In the genomic region with DNA sequence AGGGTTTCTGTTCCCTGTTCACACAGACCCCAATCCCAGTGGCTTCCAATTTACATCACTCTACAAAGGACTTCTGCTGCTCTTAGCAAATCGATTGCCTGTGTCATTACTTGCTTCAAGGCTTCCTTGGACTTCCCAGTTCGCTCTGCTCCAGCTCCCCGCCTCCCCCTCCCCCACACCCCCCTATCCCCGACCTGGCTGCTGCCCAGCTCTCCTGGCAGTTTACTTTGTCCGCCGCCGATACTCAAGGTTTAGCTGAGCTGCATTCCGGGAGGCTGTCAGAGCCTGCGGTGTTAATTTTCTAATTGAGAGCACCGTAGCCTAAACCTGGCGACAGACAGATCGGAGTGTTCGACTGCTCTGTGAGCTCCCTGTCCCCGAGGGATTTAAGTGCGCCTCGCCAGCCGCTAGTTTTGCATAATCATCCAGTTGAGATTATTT, we compare ENCODE assay signal across 8 mouse cellular contexts. TPM values are rescaled to one million over a fixed set of nuclear protein-coding genes. Genes with fewer than 3 reads are reported as not detected.
DNase-seq lines count a peak whose midpoint lies in the region; ATAC-seq and TF ChIP-seq lines count a peak whose summit lies in the region.

No protein-coding gene starts in this region.

- peak overlapping the region; percentile 48 for H3K4me3 ChIP-seq in heart, embryonic 12.5 days
- peak overlapping the region; percentile 48 for H3K4me3 ChIP-seq in kidney, embryonic 15.5 days (replicated peaks)
- H3K4me3 ChIP-seq in lung, postnatal 0 days (ENCODE audit: low read depth, low read length), result peak overlapping the region; percentile 35
- peak overlapping the region; percentile 26 for H3K4me3 ChIP-seq in small intestine, adult 2 months (ENCODE audit: low read depth, low read length)

- TF ChIP-seq EP300 in lung, postnatal 0 days (IDR thresholded peaks at IDR 0.05), result no peak

- H3K27ac ChIP-seq in heart, embryonic 12.5 days (ENCODE audit: poor library complexity, severe bottlenecking), result peak overlapping the region; percentile 45
- peak overlapping the region; percentile 68 for H3K27ac ChIP-seq in kidney, embryonic 15.5 days
- H3K27ac ChIP-seq in lung, postnatal 0 days (ENCODE audit: low read length), result peak overlapping the region; percentile 20; the same call in 1 of the 2 replicates
- H3K27ac ChIP-seq in small intestine, adult 2 months (ENCODE audit: insufficient read depth, low read depth, low read length), result no peak overlapping the region

- peaks cover 47% of the 10 kb centered on the region for H3K4me1 ChIP-seq in heart, embryonic 12.5 days (replicated peaks)
- H3K4me1 ChIP-seq in kidney, embryonic 15.5 days, result peaks cover 55% of the 10 kb centered on the region
- peaks cover 21% of the 10 kb centered on the region; the same call in 1 of the 2 replicates for H3K4me1 ChIP-seq in lung, postnatal 0 days (ENCODE audit: insufficient read depth, low read depth, low read length)
- peaks cover 12% of the 10 kb centered on the region; the same call in 1 of the 2 replicates for H3K4me1 ChIP-seq in small intestine, adult 2 months (ENCODE audit: control insufficient read depth, insufficient read depth, insufficient read length, low read length)

- H3K9me3 ChIP-seq in heart, embryonic 12.5 days (replicated peaks), result no peaks in the 10 kb centered on the region
- no peaks in the 10 kb centered on the region for H3K9me3 ChIP-seq in kidney, embryonic 15.5 days (replicated peaks)
- no peaks in the 10 kb centered on the region for H3K9me3 ChIP-seq in lung, postnatal 0 days (ENCODE audit: low read length)

- no peak for TF ChIP-seq POLR2A in small intestine, adult 2 months (IDR thresholded peaks at IDR 0.05; ENCODE audit: low read depth, low read length)

- no peak for ATAC-seq in heart, embryonic 12.5 days (ENCODE audit: insufficient number of reproducible peaks, low FRiP score)
- ATAC-seq in kidney, embryonic 15.5 days (replicated peaks; ENCODE audit: low FRiP score), result peak; percentile 33
- ATAC-seq in lung, postnatal 0 days, result peak; percentile 15; the same call in 1 of the 2 replicates

- peak overlapping the region; percentile 62 for H3K9ac ChIP-seq in heart, embryonic 12.5 days
- H3K9ac ChIP-seq in kidney, embryonic 15.5 days, result peak overlapping the region; percentile 41
- H3K9ac ChIP-seq in lung, postnatal 0 days (replicated peaks; ENCODE audit: low read depth), result peak overlapping the region; percentile 3; the same call in 1 of the 2 replicates

- peak; percentile 57 for DNase-seq in Muller cell, postnatal 12 days (ENCODE audit: inconsistent ontology term)
- DNase-seq in embryo, embryonic 10.5 days (ENCODE audit: low spot score), result peak; percentile 68
- DNase-seq in lung, postnatal 0 days (ENCODE audit: low spot score), result peak; percentile 68
- DNase-seq in layer of hippocampus, postnatal 14 days (ENCODE audit: low spot score in 2 of 2), result no peak
- no peak for DNase-seq in thymus, postnatal 10 days (ENCODE audit: low spot score in 2 of 2)

- peak overlapping the region; percentile 79 for H3K4me2 ChIP-seq in heart, embryonic 12.5 days
- H3K4me2 ChIP-seq in kidney, embryonic 15.5 days, result peak overlapping the region; percentile 80
- peak overlapping the region; percentile 56 for H3K4me2 ChIP-seq in lung, postnatal 0 days (replicated peaks; ENCODE audit: low read depth, low read length)

- H3K36me3 ChIP-seq in heart, embryonic 12.5 days, result no peaks in the 10 kb centered on the region
- no peaks in the 10 kb centered on the region for H3K36me3 ChIP-seq in kidney, embryonic 15.5 days
- no peaks in the 10 kb centered on the region for H3K36me3 ChIP-seq in lung, postnatal 0 days (ENCODE audit: insufficient read depth, low read length)
- no peaks in the 10 kb centered on the region for H3K36me3 ChIP-seq in small intestine, adult 2 months (ENCODE audit: control insufficient read depth, insufficient read depth, low read length)

- no peak for TF ChIP-seq CTCF in lung, postnatal 0 days (IDR thresholded peaks at IDR 0.05)
- no peak for TF ChIP-seq CTCF in small intestine, adult 2 months (IDR thresholded peaks at IDR 0.05; ENCODE audit: extremely low read depth, insufficient read length, insufficient replicate concordance, low read depth, low read length)

- H3K27me3 ChIP-seq in heart, embryonic 12.5 days (replicated peaks), result no peaks in the 10 kb centered on the region
- H3K27me3 ChIP-seq in kidney, embryonic 15.5 days, result peaks cover 5% of the 10 kb centered on the region; the same call in 1 of the 2 replicates
- H3K27me3 ChIP-seq in lung, postnatal 0 days (replicated peaks; ENCODE audit: insufficient read depth, low read length), result no peaks in the 10 kb centered on the region
- H3K27me3 ChIP-seq in small intestine, adult 2 months (ENCODE audit: control insufficient read depth, insufficient read depth, low read length), result no peaks in the 10 kb centered on the region

- WGBS in heart, embryonic 12.5 days, result 2% methylated on average over 17 of the region's 17 CpGs
- under 1% methylated on average over 17 of the region's 17 CpGs for WGBS in kidney, embryonic 15.5 days
- WGBS in lung, postnatal 0 days, result 2% methylated on average over 17 of the region's 17 CpGs
- 5% methylated on average over 17 of the region's 17 CpGs for WGBS in small intestine, adult 2 months

RNA-seq across cellular contexts. Expression of gene Tlr5, which starts 4.7 kb away (rescaled TPM):
- polyA plus RNA-seq in heart, embryonic 12.5 days (2016; fragmentation: Nextera tagmentation; extraction: Ambion mirVana), result 4.2 and 5.4 TPM in 2 replicates
- polyA plus RNA-seq in kidney, embryonic 15.5 days (2015; fragmentation: Nextera tagmentation; extraction: Ambion mirVana), result 1.2 and 1.3 TPM in 2 replicates
- polyA plus RNA-seq in lung, postnatal 0 days (2015; fragmentation: Nextera tagmentation; extraction: Ambion mirVana), result 1.5 TPM in 2 replicates
- polyA plus RNA-seq in small intestine, adult 2 months (2012; rRNA removed), result 0.46 and 0.49 TPM in 2 replicates
- under 1 TPM; 0.48 to 0.69 TPM for total RNA-seq in layer of hippocampus, postnatal 14 days (2021)

Comparison
In these comparisons a context has a peak if more than half of its experiments do, and no peak if none do; other contexts are left out.
1. DNase-seq: peak in Muller cell, postnatal 12 days (single experiment), embryo, embryonic 10.5 days (single experiment) and lung, postnatal 0 days (single experiment); none in layer of hippocampus, postnatal 14 days (0 of 2) and thymus, postnatal 10 days (0 of 2).
2. H3K9ac ChIP-seq: peak in every context shown above with its lines; median percentile 62 in heart, embryonic 12.5 days; 41 in kidney, embryonic 15.5 days; 3 in lung, postnatal 0 days.
3. Peak in every context shown above with its lines, with median percentiles within 50 percentile points of each other: H3K4me2 ChIP-seq and H3K4me3 ChIP-seq.